In the genomic region with DNA sequence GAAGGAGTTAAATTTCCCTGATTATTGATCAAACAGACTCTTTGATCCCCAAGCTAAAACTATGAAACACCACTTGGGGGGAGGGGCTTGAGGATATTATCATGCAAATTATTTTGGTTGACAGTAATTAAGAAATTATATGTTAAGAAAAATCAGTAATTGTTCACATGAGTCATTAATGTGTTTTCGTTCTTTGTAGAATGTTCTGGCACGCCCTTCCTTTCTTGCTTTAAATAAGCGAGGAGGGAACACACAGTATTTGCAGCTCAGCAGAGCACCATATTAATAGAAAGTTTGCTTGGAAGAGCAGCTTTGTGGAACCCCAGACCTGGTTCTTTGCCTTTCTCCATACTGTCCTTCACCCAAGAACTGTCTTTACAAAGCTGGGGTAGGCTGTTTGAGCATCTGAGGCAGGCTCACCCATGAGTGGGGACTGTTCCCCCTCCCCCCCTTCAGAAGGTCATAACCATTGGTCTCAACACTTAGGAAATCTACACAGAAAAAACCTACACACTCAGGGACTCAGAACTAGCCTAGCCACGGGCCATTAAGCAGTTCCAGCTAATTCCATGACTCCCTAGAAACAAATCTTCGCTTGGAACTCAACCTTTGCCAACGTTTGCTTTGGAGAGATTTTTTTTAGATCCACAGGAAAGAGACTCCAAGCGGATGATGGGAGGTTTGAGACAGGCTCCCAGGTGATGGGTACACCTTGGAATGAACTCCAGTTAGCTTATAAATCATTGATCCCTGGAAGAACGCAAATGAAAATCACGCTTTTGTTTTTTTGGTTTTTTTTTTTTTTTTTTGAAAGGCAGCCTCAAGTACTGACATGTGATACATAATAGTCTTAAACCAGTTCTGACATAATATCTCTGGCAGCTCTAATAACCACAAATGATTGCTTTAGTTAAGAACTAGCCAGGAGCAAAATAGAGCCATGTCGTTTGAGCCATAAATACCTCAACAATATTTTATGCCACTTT, we compare ENCODE assay signal across 9 mouse cellular contexts.
DNase-seq lines count a peak whose midpoint lies in the region; ATAC-seq lines count a peak whose summit lies in the region.
"Had no signal": no experiment of that assay in that cellular context is flagged by ENCODE, and none has a peak within 500 bp of the region (broad histone marks: within the 10 kb centered on the region; RNA-seq: fewer than 3 reads in every experiment).

No protein-coding gene starts in this region.

- no peaks in the 10 kb centered on the region for H3K27me3 ChIP-seq in forebrain, embryonic 13.5 days
- H3K27me3 ChIP-seq in forebrain, embryonic 10.5 days (ENCODE audit: poor library complexity, severe bottlenecking), result no peaks in the 10 kb centered on the region
- no peaks in the 10 kb centered on the region for H3K27me3 ChIP-seq in hindbrain, embryonic 12.5 days

- WGBS in forebrain, embryonic 13.5 days, result 50% methylated on average over 10 of the region's 10 CpGs
- WGBS in forebrain, embryonic 10.5 days, result 67% methylated on average over 10 of the region's 10 CpGs
- WGBS in hindbrain, embryonic 12.5 days, result 61% methylated on average over 10 of the region's 10 CpGs

- no peaks in the 10 kb centered on the region for H3K9me3 ChIP-seq in forebrain, embryonic 13.5 days (replicated peaks)
- no peaks in the 10 kb centered on the region for H3K9me3 ChIP-seq in forebrain, embryonic 10.5 days
- no peaks in the 10 kb centered on the region for H3K9me3 ChIP-seq in hindbrain, embryonic 12.5 days (replicated peaks)

- 0 out of 2 replicates have a peak, but pooled peaks have one; percentile 34 for ATAC-seq in forebrain, embryonic 13.5 days
- ATAC-seq in hindbrain, embryonic 12.5 days (ENCODE audit: low FRiP score), result no peak

- no peaks in the 10 kb centered on the region for H3K36me3 ChIP-seq in forebrain, embryonic 13.5 days (ENCODE audit: poor library complexity, severe bottlenecking)
- H3K36me3 ChIP-seq in forebrain, embryonic 10.5 days (replicated peaks), result no peaks in the 10 kb centered on the region
- no peaks in the 10 kb centered on the region for H3K36me3 ChIP-seq in hindbrain, embryonic 12.5 days

- no peak overlapping the region for H3K4me2 ChIP-seq in forebrain, embryonic 13.5 days
- no peak overlapping the region for H3K4me2 ChIP-seq in hindbrain, embryonic 12.5 days (replicated peaks)

- DNase-seq in forebrain, embryonic 10.5 days (ENCODE audit: extremely low spot score, low spot score), result no peak
- peak; percentile 66 for DNase-seq in brain, adult 2 months (ENCODE audit: low read depth, low spot score)
- peak; percentile 38 to 60 for DNase-seq in kidney, postnatal 4 days
- no peak for DNase-seq in left cerebral cortex, adult 18-20 months (ENCODE audit: low spot score in 2 of 2)
- DNase-seq in left cerebral cortex, postnatal 4 days, result no peak
- no peak for DNase-seq in left cerebral cortex, postnatal 36 days (ENCODE audit: low spot score in 2 of 2)
- DNase-seq: right cerebral cortex, postnatal 4 days had no signal

- H3K27ac ChIP-seq in forebrain, embryonic 13.5 days, result no peak overlapping the region
- H3K27ac ChIP-seq in forebrain, embryonic 10.5 days, result no peak overlapping the region
- H3K27ac ChIP-seq in hindbrain, embryonic 12.5 days, result peak overlapping the region; percentile 36; the same call in 1 of the 2 replicates

- peaks cover 25% of the 10 kb centered on the region for H3K4me1 ChIP-seq in forebrain, embryonic 13.5 days
- H3K4me1 ChIP-seq in forebrain, embryonic 10.5 days, result peaks cover 35% of the 10 kb centered on the region
- H3K4me1 ChIP-seq in hindbrain, embryonic 12.5 days, result peaks cover 15% of the 10 kb centered on the region

- intact Hi-C loops in left cerebral cortex, postnatal 4 days (cut with DNase I), result no loop called here
- intact Hi-C loops in left cerebral cortex, postnatal 36 days (cut with DNase I), result loop anchor here (5.0 kb wide), 1 partner anchor 111 kb away; a partner anchor contains a TSS

- no peak overlapping the region for H3K9ac ChIP-seq in forebrain, embryonic 13.5 days
- H3K9ac ChIP-seq in hindbrain, embryonic 12.5 days, result no peak overlapping the region

- no peak overlapping the region for H3K4me3 ChIP-seq in forebrain, embryonic 13.5 days
- no peak overlapping the region for H3K4me3 ChIP-seq in forebrain, embryonic 10.5 days
- H3K4me3 ChIP-seq in hindbrain, embryonic 12.5 days, result no peak overlapping the region

Comparison
In these comparisons a context has a peak if more than half of its experiments do, and no peak if none do; other contexts are left out.
1. DNase-seq: peak in brain, adult 2 months (single experiment) and kidney, postnatal 4 days (2 of 2); none in forebrain, embryonic 10.5 days (single experiment), left cerebral cortex, adult 18-20 months (0 of 2), left cerebral cortex, postnatal 4 days (single experiment) and left cerebral cortex, postnatal 36 days (0 of 2).